Mouse (Mus musculus) ES-Bruce4 (cell line): ENCODE measurements around the gene Cryaa.

Source experiments
- CTCF ChIP-seq: IDR thresholded peaks from one replicate; pipeline ENCODE4 v1.8.1; 2011; ENCODE audit warnings: low read depth, low read length
- POLR2A ChIP-seq: IDR thresholded peaks from one replicate; pipeline ENCODE4 v1.8.1; 2011; ENCODE audit warnings: low read length; ENCODE audit not compliant: insufficient read depth

DNA sequence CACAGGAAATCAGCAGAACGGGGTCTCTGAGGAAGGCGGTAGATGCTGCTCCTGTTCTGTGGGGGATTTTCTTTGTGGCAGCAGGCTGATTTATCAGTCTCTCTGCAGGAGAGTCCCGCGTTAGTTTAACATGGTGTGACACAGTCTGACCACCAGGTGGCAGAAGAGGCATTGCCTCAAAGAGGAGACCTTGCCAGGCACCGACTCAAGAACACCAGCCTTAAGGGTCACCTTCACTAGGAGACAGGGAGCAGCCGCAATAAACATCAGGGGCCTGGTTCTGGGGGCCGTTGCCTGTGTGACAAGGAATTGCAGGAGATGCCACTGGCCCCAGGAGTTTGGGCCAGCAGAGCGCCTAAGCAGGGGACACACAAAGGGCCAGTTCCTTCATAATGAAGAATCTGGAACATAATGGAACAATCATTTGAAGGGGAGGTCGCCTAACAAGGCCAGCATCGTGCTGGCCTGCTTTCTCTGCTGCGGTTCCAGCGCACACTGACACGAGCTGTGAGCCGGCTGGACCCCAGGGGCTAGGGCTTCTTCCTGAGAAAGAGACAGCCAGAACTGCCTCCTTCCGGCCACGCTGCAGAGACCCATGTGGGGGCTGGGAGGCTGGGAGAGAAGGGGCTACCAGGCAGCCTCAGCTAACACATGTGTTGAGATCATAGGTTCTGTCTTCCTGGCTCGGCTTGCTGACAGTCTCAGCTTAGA lies 8.1 kb downstream of the Cryaa start:
- peak; percentile 97 for TF ChIP-seq CTCF
- TF ChIP-seq POLR2A: no peak
